Mouse (Mus musculus) liver, adult 2 months (tissue): ENCODE results near the gene Rac3.

Source experiments
- CTCF ChIP-seq: fragments of 200-500 bp; IDR thresholded peaks from 2 replicates; pipeline ENCODE4 v1.5.1; 2011; ENCODE audit warnings: low read depth, low read length, control low read depth
- POLR2A ChIP-seq: fragments of 200-500 bp; IDR thresholded peaks from 2 replicates; pipeline ENCODE4 v1.6.1; 2011; ENCODE audit warnings: low read length, control low read depth; ENCODE audit not compliant: insufficient read depth; ENCODE audit errors: extremely low read depth

DNA sequence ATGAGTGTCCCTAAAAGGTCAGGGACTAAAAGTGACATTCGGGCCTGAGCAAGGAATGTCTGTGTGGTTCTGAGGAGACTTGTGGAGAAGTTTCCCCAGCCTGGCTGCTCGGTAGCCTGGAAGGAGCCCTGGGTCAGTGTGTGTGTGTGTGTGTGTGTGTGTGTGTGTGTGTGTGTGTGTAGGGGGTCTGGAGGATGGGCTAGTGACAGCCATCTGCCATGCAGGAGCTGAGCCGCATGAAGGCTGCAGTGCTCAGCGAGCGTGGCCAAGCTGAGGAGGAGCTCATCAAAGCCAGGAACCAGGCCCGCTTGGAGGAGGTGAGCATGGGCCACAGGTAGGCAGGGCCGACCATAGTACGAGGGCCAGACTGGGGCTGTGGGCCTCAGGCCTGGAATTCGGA is 2.0 kb upstream of the Rac3 start:
- TF ChIP-seq POLR2A (no peak), CTCF (no peak)
